Mouse (Mus musculus) limb, embryonic 14.5 days (tissue): Measurements from ENCODE around the gene B3gnt2. TPM values are rescaled to one million over a fixed set of nuclear protein-coding genes. Genes with fewer than 3 reads are reported as not detected.

ENCODE experiments used
- ATAC-seq: fragments of 200-750 bp; cut with Nextera tagmentation; 2 replicates; pipeline ENCODE4 v1.8.0; 2017; ENCODE audit warnings: low read depth, moderate number of reproducible peaks, moderate TSS enrichment; ENCODE audit not compliant: low FRiP score
- DNase-seq: peaks from one replicate; pipeline ENCODE4 v3.0.0-alpha.2; 2015; ENCODE audit warnings: low spot score
- H3K27ac ChIP-seq: fragments of 300-500 bp; sonication (generic); replicated peaks from 2 replicates; pipeline ENCODE4 v1.5.1; 2014; ENCODE audit warnings: low read depth, mild to moderate bottlenecking, low read length, moderate library complexity, mixed read lengths
- H3K27me3 ChIP-seq: fragments of 300-500 bp; sonication (generic); 2 replicates; pipeline ENCODE4 v1.6.1; 2014; ENCODE audit warnings: low read length, mixed read lengths; ENCODE audit not compliant: control insufficient read depth, insufficient read depth
- H3K36me3 ChIP-seq: fragments of 300-500 bp; sonication (generic); 2 replicates; pipeline ENCODE4 v1.6.1; 2014; ENCODE audit warnings: mild to moderate bottlenecking, low read length, moderate library complexity, mixed read lengths; ENCODE audit not compliant: control insufficient read depth, insufficient read depth
- H3K4me1 ChIP-seq: fragments of 300-500 bp; sonication (generic); 2 replicates; pipeline ENCODE4 v1.6.1; 2014; ENCODE audit warnings: antibody characterized with exemption, low read length, mixed read lengths; ENCODE audit not compliant: control insufficient read depth, insufficient read depth
- H3K4me2 ChIP-seq: fragments of 300-500 bp; sonication (generic); replicated peaks from 2 replicates; pipeline ENCODE4 v1.6.1; 2014; ENCODE audit warnings: low read depth, mild to moderate bottlenecking, low read length, moderate library complexity; ENCODE audit not compliant: severe bottlenecking
- H3K4me3 ChIP-seq: fragments of 300-500 bp; sonication (generic); replicated peaks from 2 replicates; pipeline ENCODE4 v1.5.1; 2014; ENCODE audit warnings: low read length
- H3K9ac ChIP-seq: fragments of 300-500 bp; sonication (generic); 2 replicates; pipeline ENCODE4 v1.6.1; 2014; ENCODE audit warnings: mild to moderate bottlenecking, low read depth, low read length, moderate library complexity; ENCODE audit not compliant: severe bottlenecking
- H3K9me3 ChIP-seq: fragments of 300-500 bp; sonication (generic); 2 replicates; pipeline ENCODE4 v1.6.1; 2016; ENCODE audit warnings: low read length; ENCODE audit not compliant: control insufficient read depth
- POLR2A ChIP-seq: fragments of 200-500 bp; IDR thresholded peaks from 2 replicates; pipeline ENCODE4 v1.8.0; 2012; ENCODE audit warnings: inconsistent platforms, mild to moderate bottlenecking, moderate library complexity, borderline replicate concordance; ENCODE audit not compliant: insufficient read depth, insufficient read length; ENCODE audit errors: extremely low read depth
- WGBS: fragments of 180-500 bp; shearing (Covaris S2); extraction: QIAGEN DNeasy Blood & Tissue Kit; methylation state at CpG from one replicate; pipeline ENCODE4 v1.1.7; 2014; 5-methylcytosine and 5-hydroxymethylcytosine counted together
- polyA plus RNA-seq, 2 experiments: library from polyadenylated mRNA; depleted of rRNA in 1 of 2; stranded (reverse) in 1 of 2; unstranded in 1 of 2; fragments of >200 nt; fragmentation: Nextera tagmentation in 1 of 2; extraction: Ambion mirVana in 1 of 2; gene quantifications; 2 replicates each; pipeline versions ENCODE4 v1.2.1 to v1.2.3; 2012 to 2014

Gene B3gnt2
- polyA plus RNA-seq, 2 experiments = 6.2 to 9.7 TPM

DNA sequence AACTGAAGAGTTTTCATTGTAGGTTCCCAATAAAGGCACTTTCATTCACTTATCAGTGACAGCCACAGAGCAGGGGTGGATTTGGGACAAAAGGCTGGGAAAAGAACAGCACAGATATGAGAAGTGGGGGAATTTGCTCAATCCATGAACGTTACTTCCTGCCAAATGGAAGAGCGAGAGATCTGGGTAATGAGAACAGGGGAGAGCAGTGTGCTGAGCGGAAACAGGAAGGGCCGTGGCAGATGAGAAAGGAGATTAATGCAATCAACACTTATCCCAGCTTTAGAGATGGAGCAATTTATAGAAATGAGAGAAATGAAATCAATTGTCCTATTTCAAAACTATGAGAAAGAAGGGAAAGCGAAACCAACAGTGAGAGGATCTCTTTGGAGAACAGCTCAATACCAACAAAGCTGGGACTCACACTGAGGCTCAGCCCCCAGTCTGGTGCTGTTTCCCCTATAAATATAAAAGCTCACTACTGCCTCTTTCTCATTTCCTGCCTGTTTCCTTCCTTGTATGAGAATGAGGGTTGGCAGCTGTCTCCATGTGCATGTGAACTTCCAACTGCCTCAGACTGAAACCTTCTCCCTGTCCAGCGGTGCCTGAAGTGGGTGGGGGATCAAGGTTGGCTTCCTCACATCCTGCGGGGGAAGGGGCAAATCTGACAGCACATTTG, 11.0 kb upstream of the B3gnt2 start:
- no peak for ATAC-seq
- no peak for TF ChIP-seq POLR2A
- H3K36me3 ChIP-seq = no peaks in the 10 kb centered on the region
- 53% methylated on average over 7 of the region's 7 CpGs for WGBS
- H3K9ac ChIP-seq = no peak overlapping the region
- no peak for DNase-seq
- H3K4me1 ChIP-seq = peaks cover 3% of the 10 kb centered on the region; the same call in 1 of the 2 replicates
- peak overlapping the region; percentile 13; the same call in 1 of the 2 replicates for H3K4me2 ChIP-seq
- no peak overlapping the region for H3K27ac ChIP-seq
- no peaks in the 10 kb centered on the region for H3K9me3 ChIP-seq
- no peaks in the 10 kb centered on the region for H3K27me3 ChIP-seq
- no peak overlapping the region for H3K4me3 ChIP-seq

DNA sequence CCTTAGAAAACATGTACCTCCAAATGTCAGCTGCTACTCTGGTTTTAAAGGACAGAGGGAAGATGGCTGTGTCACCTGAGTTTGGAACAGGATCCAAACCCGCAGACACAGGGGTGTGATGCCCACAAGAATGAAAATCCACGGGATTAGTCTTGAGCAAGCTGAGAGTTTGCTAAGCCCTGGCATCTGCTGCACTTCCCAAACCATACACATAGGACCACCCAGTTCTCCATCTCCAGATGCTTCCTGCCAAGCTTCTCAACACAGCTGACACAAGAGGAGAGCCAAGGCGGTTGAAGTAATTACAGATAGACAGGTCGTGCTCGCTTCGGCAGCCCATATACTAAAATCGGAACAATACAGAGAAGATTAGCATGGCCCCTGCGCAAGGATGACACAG, 7.8 kb upstream of the B3gnt2 start:
- WGBS = 79% methylated on average over 8 of the region's 8 CpGs
- no peak for TF ChIP-seq POLR2A
- Histone ChIP-seq H3K27me3 (no peaks in the 10 kb centered on the region), H3K27ac (no peak overlapping the region), H3K4me3 (no peak overlapping the region), H3K4me2 (no peak overlapping the region), H3K9ac (no peak overlapping the region), H3K9me3 (no peaks in the 10 kb centered on the region), H3K4me1 (peaks cover 3% of the 10 kb centered on the region; the same call in 1 of the 2 replicates), H3K36me3 (no peaks in the 10 kb centered on the region)
- no peak for DNase-seq
- 0 out of 2 replicates have a peak, but pooled peaks have one; percentile 62 for ATAC-seq

DNA sequence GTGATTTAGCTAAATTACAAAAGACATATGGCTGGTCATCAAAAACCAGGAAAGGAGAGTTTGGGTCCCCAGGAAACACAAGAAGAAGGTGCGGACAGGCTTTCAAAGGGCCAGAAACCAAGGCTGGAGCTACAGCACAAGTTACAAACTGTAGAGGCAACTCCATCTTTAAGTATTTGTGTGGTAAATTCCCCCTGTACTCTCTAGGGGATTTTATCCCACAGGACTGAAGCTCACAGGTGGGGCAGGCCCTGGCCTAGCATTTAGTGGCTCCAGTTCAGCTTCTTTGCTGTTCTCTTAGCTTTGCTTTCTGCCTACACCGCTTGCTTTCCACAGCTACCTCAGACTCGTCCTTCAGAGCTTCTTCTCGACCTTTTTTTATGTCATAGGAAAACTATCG, 6.9 kb upstream of the B3gnt2 start:
- Histone ChIP-seq H3K4me1 (peaks cover 3% of the 10 kb centered on the region; the same call in 1 of the 2 replicates), H3K27ac (no peak overlapping the region), H3K27me3 (peaks cover 5% of the 10 kb centered on the region; the same call in 1 of the 2 replicates), H3K4me3 (no peak overlapping the region), H3K4me2 (no peak overlapping the region), H3K9ac (no peak overlapping the region), H3K9me3 (no peaks in the 10 kb centered on the region), H3K36me3 (no peaks in the 10 kb centered on the region)
- TF ChIP-seq POLR2A = no peak
- no peak for DNase-seq
- 89% methylated on average over 5 of the region's 5 CpGs for WGBS
- ATAC-seq = no peak

DNA sequence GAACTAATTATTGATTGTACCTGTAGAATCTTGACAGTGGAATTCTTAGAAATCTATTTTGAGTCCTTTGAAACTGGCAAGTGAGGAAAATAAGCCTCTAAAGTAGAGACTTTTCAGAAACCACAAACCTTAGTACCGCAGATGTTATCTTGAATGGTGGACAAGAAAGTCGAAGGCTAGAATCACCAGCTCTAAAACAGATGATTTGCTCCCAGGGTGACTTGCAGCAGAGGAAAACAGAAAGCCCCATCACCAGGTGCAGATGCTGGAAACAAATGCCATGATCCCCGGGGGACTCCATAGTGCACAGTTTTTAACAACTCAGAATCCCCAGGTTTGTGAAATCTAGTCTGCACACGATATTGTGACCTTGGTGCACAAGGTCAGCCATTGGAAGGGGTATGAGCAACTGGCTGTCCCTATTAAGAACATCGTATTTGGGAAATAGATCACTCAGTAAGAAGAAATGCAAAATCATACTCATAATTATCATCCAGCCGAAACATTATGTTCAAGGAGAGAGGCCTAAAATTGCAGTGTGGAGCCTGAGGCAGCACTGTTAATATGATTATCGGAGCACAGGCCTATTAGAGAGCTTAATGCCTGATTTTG, 5.0 kb upstream of the B3gnt2 start:
- Histone ChIP-seq H3K9ac (no peak overlapping the region), H3K4me1 (no peaks in the 10 kb centered on the region), H3K36me3 (no peaks in the 10 kb centered on the region), H3K27me3 (peaks cover 5% of the 10 kb centered on the region), H3K4me3 (no peak overlapping the region), H3K27ac (no peak overlapping the region), H3K4me2 (no peak overlapping the region), H3K9me3 (no peaks in the 10 kb centered on the region)
- no peak for ATAC-seq
- WGBS = 82% methylated on average over 7 of the region's 7 CpGs
- no peak for DNase-seq
- no peak for TF ChIP-seq POLR2A

DNA sequence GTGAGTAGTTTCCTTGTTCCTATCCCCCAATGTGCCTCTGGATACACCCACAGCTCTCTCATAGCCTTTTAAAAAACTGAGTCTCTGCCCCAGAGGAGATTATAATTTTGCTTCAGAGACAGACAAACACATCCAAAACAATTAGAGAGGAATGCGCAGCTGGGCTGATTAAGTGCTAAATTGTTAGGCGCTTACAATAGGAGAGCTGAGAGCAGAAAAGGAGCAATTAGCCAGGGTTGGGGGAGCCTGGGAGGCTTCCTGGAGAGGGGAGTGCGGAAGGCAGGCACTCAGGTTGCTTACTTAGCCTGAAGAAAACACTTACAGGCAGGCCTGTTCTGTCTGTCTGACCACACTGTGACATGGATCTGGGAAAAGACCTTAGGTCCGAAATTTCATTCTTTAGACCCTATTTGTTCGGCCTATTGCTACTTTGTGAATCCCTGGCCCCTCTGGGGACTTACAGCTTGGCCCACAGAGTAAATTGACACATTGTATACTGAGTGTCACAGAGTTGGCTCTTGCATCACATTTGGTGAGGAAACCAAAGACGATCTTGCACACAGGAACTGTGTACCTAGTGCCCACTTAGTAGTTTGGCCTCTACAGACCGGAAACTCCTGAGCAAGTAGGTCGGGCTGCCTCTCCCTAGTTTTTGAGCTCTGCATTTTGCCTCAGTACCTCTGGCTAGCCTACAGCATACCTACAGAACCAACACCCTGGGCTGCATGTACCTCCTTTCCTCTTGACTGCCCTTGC, 3.7 kb upstream of the B3gnt2 start:
- no peak overlapping the region for H3K27ac ChIP-seq
- DNase-seq = no peak
- H3K36me3 ChIP-seq = no peaks in the 10 kb centered on the region
- H3K4me2 ChIP-seq = no peak overlapping the region
- 61% methylated on average over 8 of the region's 8 CpGs for WGBS
- H3K9ac ChIP-seq = no peak overlapping the region
- no peak for ATAC-seq
- peaks cover 3% of the 10 kb centered on the region for H3K4me1 ChIP-seq
- no peak for TF ChIP-seq POLR2A
- no peak overlapping the region for H3K4me3 ChIP-seq
- peaks cover 5% of the 10 kb centered on the region for H3K27me3 ChIP-seq
- H3K9me3 ChIP-seq = no peaks in the 10 kb centered on the region
